Mouse (Mus musculus) ovary, adult 18-20 months (tissue): ENCODE measurements around the gene Tmem19.
A peak's percentile ranks its signal among the peaks of the same experiment; 100 is the strongest.

Source experiments
- DNase-seq: peaks from one replicate; pipeline ENCODE4 v3.0.0; 2022; ENCODE audit warnings: low spot score, mixed read lengths

The Tmem19 gene

GRCm38 (mm10) chr10:115361840-115362622 lies at the start of gene Tmem19:
Gene Tmem19, minus strand, starts transcription at chr10:115362501.
- peak; percentile 97 for DNase-seq

GRCm38 (mm10) chr10:115406393-115406792 lies 44.1 kb upstream of the Tmem19 start:
- DNase-seq: no peak

- DNase-seq: no peak
Measured at GRCm38 (mm10) chr10:115391896-115392295, 29.6 kb upstream of the Tmem19 start.

- no peak for DNase-seq
Measured at GRCm38 (mm10) chr10:115391076-115391475, 28.8 kb upstream of the Tmem19 start.

- DNase-seq: no peak
Measured at GRCm38 (mm10) chr10:115387891-115388290, 25.6 kb upstream of the Tmem19 start.

- DNase-seq: peak; percentile 28
Measured at GRCm38 (mm10) chr10:115385018-115386002, 23.0 kb upstream of the Tmem19 start.

GRCm38 (mm10) chr10:115384221-115385017 lies 22.1 kb upstream of the Tmem19 start, which contains the start of the genes Thap2 and Zfc3h1:
Gene Thap2, minus strand, starts transcription at chr10:115384443.
Gene Zfc3h1, plus strand, starts transcription at chr10:115384959.
- DNase-seq: peak; percentile 97

- no peak for DNase-seq
Measured at GRCm38 (mm10) chr10:115383644-115384220, 21.4 kb upstream of the Tmem19 start.

- DNase-seq: no peak
Measured at GRCm38 (mm10) chr10:115382846-115383643, 20.7 kb upstream of the Tmem19 start.

GRCm38 (mm10) chr10:115381506-115382084 lies 19.3 kb upstream of the Tmem19 start:
- DNase-seq: no peak

- no peak for DNase-seq
Measured at GRCm38 (mm10) chr10:115363151-115363550, 850 bp upstream of the Tmem19 start.

- DNase-seq: no peak
Measured at GRCm38 (mm10) chr10:115362623-115362964, 293 bp upstream of the Tmem19 start.

- DNase-seq: no peak
Measured at GRCm38 (mm10) chr10:115359066-115359465, 3.2 kb downstream of the Tmem19 start.

GRCm38 (mm10) chr10:115358216-115358919 lies 3.9 kb downstream of the Tmem19 start:
- no peak for DNase-seq

GRCm38 (mm10) chr10:115356106-115356505 lies 6.2 kb downstream of the Tmem19 start:
- DNase-seq: no peak

- no peak for DNase-seq
Measured at GRCm38 (mm10) chr10:115355016-115355415, 7.3 kb downstream of the Tmem19 start.

- DNase-seq: no peak
Measured at GRCm38 (mm10) chr10:115354553-115354952, 7.7 kb downstream of the Tmem19 start.

GRCm38 (mm10) chr10:115350810-115351397 lies 11.4 kb downstream of the Tmem19 start:
- DNase-seq: no peak

- DNase-seq: no peak
Measured at GRCm38 (mm10) chr10:115349509-115349908, 12.8 kb downstream of the Tmem19 start.
